ENCODE assay signal across 8 mouse cellular contexts in genomic region chr3:145653191-145653940, GRCm38 (mm10). TPM values are rescaled to one million over a fixed set of nuclear protein-coding genes. Genes with fewer than 3 reads are reported as not detected.
DNase-seq lines count a peak whose midpoint lies in the region; ATAC-seq and TF ChIP-seq lines count a peak whose summit lies in the region.

No protein-coding gene starts in this region.

- intact Hi-C loops in heart, postnatal 14 days (cut with DNase I) = no loop called here

- WGBS in forebrain, embryonic 14.5 days = 2% methylated on average over 53 of the region's 53 CpGs

- H3K9ac ChIP-seq in forebrain, embryonic 14.5 days (ENCODE audit: low read length) = peak overlapping the region; percentile 66

- peaks cover 26% of the 10 kb centered on the region for H3K9me3 ChIP-seq in E14TG2a.4 (ENCODE audit: low read length)
- H3K9me3 ChIP-seq in forebrain, embryonic 14.5 days (replicated peaks; ENCODE audit: control insufficient read depth, low read length) = no peaks in the 10 kb centered on the region

- H3K36me3 ChIP-seq in E14TG2a.4 (ENCODE audit: insufficient read depth, low read length) = peaks cover 2% of the 10 kb centered on the region; the same call in 1 of the 2 replicates
- H3K36me3 ChIP-seq in forebrain, embryonic 14.5 days (ENCODE audit: control insufficient read depth, insufficient read depth, low read length) = no peaks in the 10 kb centered on the region

- peak overlapping the region; percentile 73 for H3K4me3 ChIP-seq in E14TG2a.4 (replicated peaks; ENCODE audit: low read length)
- peak overlapping the region; percentile 36 for H3K4me3 ChIP-seq in forebrain, embryonic 14.5 days (ENCODE audit: low read depth, low read length)

- 0 out of 2 replicates have a peak, but pooled peaks have one; percentile 6 for ATAC-seq in forebrain, embryonic 14.5 days

- H3K27me3 ChIP-seq in E14TG2a.4 (ENCODE audit: insufficient read depth, low read length) = peaks cover 52% of the 10 kb centered on the region
- H3K27me3 ChIP-seq in forebrain, embryonic 14.5 days (replicated peaks; ENCODE audit: control insufficient read depth, insufficient read depth, low read length) = peaks cover 13% of the 10 kb centered on the region; the same call in 1 of the 2 replicates

- H3K27ac ChIP-seq in forebrain, embryonic 14.5 days (ENCODE audit: low read depth, low read length) = peak overlapping the region; percentile 27; the same call in 1 of the 2 replicates

- no peak for TF ChIP-seq CTCF in E14TG2a.4 (conservative IDR thresholded peaks at IDR 0.05; ENCODE audit: low read length)

- peaks cover 45% of the 10 kb centered on the region for H3K4me1 ChIP-seq in E14TG2a.4 (replicated peaks; ENCODE audit: low read depth, low read length)
- H3K4me1 ChIP-seq in forebrain, embryonic 14.5 days (ENCODE audit: control insufficient read depth, insufficient read depth, low read length) = peaks cover 30% of the 10 kb centered on the region

- peak overlapping the region; percentile 82 for H3K4me2 ChIP-seq in forebrain, embryonic 14.5 days (ENCODE audit: low read length)

- peak; percentile 87 for DNase-seq in adrenal gland, adult 2 months
- peak; percentile 73 for DNase-seq in forebrain, embryonic 14.5 days (ENCODE audit: low spot score)
- peak; percentile 81 to 82 for DNase-seq in heart, postnatal 14 days
- DNase-seq in kidney, postnatal 36 days = peak; percentile 77 to 82
- DNase-seq in lung, postnatal 36 days = peak; percentile 86
- peak; percentile 69 to 73 for DNase-seq in right cerebral cortex, postnatal 10 days (ENCODE audit: low spot score in 2 of 2)
- DNase-seq in cerebellum, adult 8-10 months = no peak

RNA-seq across cellular contexts. Expression of gene Ccn1, which starts 3.6 kb away (rescaled TPM):
- 10 to 100 TPM; 13.5 to 24.3 TPM for total RNA-seq in adrenal gland, adult 2 months (2021)
- polyA plus RNA-seq in adrenal gland, adult 2 months (2012; rRNA removed) = 12.4 and 14.7 TPM in 2 replicates
- 14.6 and 16.4 TPM in 2 replicates for polyA plus RNA-seq in forebrain, embryonic 14.5 days (2014; fragmentation: Nextera tagmentation; extraction: Ambion mirVana)
- total RNA-seq in heart, postnatal 14 days (2021) = 10 to 100 TPM; 29.1 to 29.7 TPM
